ENCODE assay signal across 22 mouse cellular contexts in genomic region chr4:140117275-140117691, GRCm38 (mm10).
DNase-seq lines count a peak whose midpoint lies in the region; ATAC-seq and TF ChIP-seq lines count a peak whose summit lies in the region.
"Had no signal": no experiment of that assay in that cellular context is flagged by ENCODE, and none has a peak within 500 bp of the region (broad histone marks: within the 10 kb centered on the region; RNA-seq: fewer than 3 reads in every experiment).

No protein-coding gene starts in this region.

- H3K4me3 ChIP-seq in hindbrain, embryonic 13.5 days, result no peak overlapping the region
- H3K4me3 ChIP-seq in hindbrain, embryonic 10.5 days, result no peak overlapping the region
- peak overlapping the region; percentile 34; the same call in 1 of the 2 replicates for H3K4me3 ChIP-seq in G1E (ENCODE audit: low read depth, low read length)
- no peak overlapping the region for H3K4me3 ChIP-seq in kidney, embryonic 16.5 days (ENCODE audit: low read length)
- H3K4me3 ChIP-seq: forebrain, embryonic 10.5 days; intestine, embryonic 15.5 days; limb, embryonic 15.5 days; liver, embryonic 15.5 days; midbrain, embryonic 15.5 days; stomach, embryonic 15.5 days had no signal

- peaks cover 21% of the 10 kb centered on the region for H3K4me1 ChIP-seq in hindbrain, embryonic 13.5 days (replicated peaks)
- H3K4me1 ChIP-seq in hindbrain, embryonic 10.5 days (replicated peaks), result no peaks in the 10 kb centered on the region; the same call in 1 of the 2 replicates
- no peaks in the 10 kb centered on the region for H3K4me1 ChIP-seq in G1E (ENCODE audit: insufficient read depth, low read depth, low read length)
- no peaks in the 10 kb centered on the region for H3K4me1 ChIP-seq in kidney, embryonic 16.5 days (ENCODE audit: insufficient read depth, low read length)
- H3K4me1 ChIP-seq: intestine, embryonic 15.5 days; liver, embryonic 15.5 days; stomach, embryonic 15.5 days had no signal

- 0 out of 2 replicates have a peak overlapping the region, but pooled peaks have one; percentile 1 for H3K27ac ChIP-seq in hindbrain, embryonic 13.5 days
- no peak overlapping the region for H3K27ac ChIP-seq in hindbrain, embryonic 10.5 days
- no peak overlapping the region for H3K27ac ChIP-seq in kidney, embryonic 16.5 days (ENCODE audit: low read length)
- H3K27ac ChIP-seq: forebrain, embryonic 10.5 days; intestine, embryonic 15.5 days; kidney, postnatal 0 days; limb, embryonic 15.5 days; liver, embryonic 15.5 days; midbrain, embryonic 15.5 days; stomach, embryonic 15.5 days had no signal

- H3K4me2 ChIP-seq in hindbrain, embryonic 13.5 days, result no peak overlapping the region
- H3K4me2 ChIP-seq in kidney, embryonic 16.5 days (replicated peaks; ENCODE audit: low read depth, low read length), result no peak overlapping the region
- H3K4me2 ChIP-seq: intestine, embryonic 15.5 days; limb, embryonic 15.5 days; liver, embryonic 15.5 days; midbrain, embryonic 15.5 days; stomach, embryonic 15.5 days had no signal

- H3K9me3 ChIP-seq in hindbrain, embryonic 13.5 days, result no peaks in the 10 kb centered on the region
- H3K9me3 ChIP-seq in hindbrain, embryonic 10.5 days, result no peaks in the 10 kb centered on the region
- peaks cover 96% of the 10 kb centered on the region for H3K9me3 ChIP-seq in G1E (replicated peaks)
- H3K9me3 ChIP-seq in kidney, embryonic 16.5 days (ENCODE audit: low read length), result no peaks in the 10 kb centered on the region
- H3K9me3 ChIP-seq: forebrain, embryonic 10.5 days; intestine, embryonic 15.5 days; limb, embryonic 15.5 days; liver, embryonic 15.5 days; midbrain, embryonic 15.5 days; stomach, embryonic 15.5 days had no signal

- 0 out of 2 replicates have a peak, but pooled peaks cover 3% of the 10 kb centered on the region for H3K27me3 ChIP-seq in hindbrain, embryonic 13.5 days
- 0 out of 2 replicates have a peak, but pooled peaks cover 4% of the 10 kb centered on the region for H3K27me3 ChIP-seq in hindbrain, embryonic 10.5 days (ENCODE audit: insufficient read depth, poor library complexity, severe bottlenecking)
- H3K27me3 ChIP-seq in G1E (ENCODE audit: insufficient read depth, low read length), result no peaks in the 10 kb centered on the region
- H3K27me3 ChIP-seq in kidney, embryonic 16.5 days (ENCODE audit: insufficient read depth, low read length), result no peaks in the 10 kb centered on the region
- H3K27me3 ChIP-seq: intestine, embryonic 15.5 days; liver, embryonic 15.5 days; midbrain, embryonic 15.5 days; stomach, embryonic 15.5 days had no signal

- no peak overlapping the region for H3K9ac ChIP-seq in hindbrain, embryonic 13.5 days
- H3K9ac ChIP-seq in kidney, embryonic 16.5 days (replicated peaks; ENCODE audit: low read length), result no peak overlapping the region
- H3K9ac ChIP-seq: intestine, embryonic 15.5 days; limb, embryonic 15.5 days; liver, embryonic 15.5 days; midbrain, embryonic 15.5 days; stomach, embryonic 15.5 days had no signal

- DNase-seq in hindbrain, embryonic 10.5 days (ENCODE audit: low spot score), result no peak
- DNase-seq in G1E (ENCODE audit: low spot score), result no peak
- DNase-seq in cerebellum, adult 11-12 months, result peak; percentile 80
- DNase-seq in cerebellum, postnatal 14 days, result peak; percentile 81 to 88
- no peak for DNase-seq in layer of hippocampus, adult 9-10 months (ENCODE audit: low spot score)
- DNase-seq: adrenal gland, postnatal 36 days; gastrocnemius, postnatal 10 days; heart, adult 18-20 months; heart, postnatal 36 days; layer of hippocampus, postnatal 36 days; retina, postnatal 1 day; thymus, adult 2 months had no signal

- H3K36me3 ChIP-seq in hindbrain, embryonic 13.5 days, result no peaks in the 10 kb centered on the region
- no peaks in the 10 kb centered on the region for H3K36me3 ChIP-seq in hindbrain, embryonic 10.5 days
- no peaks in the 10 kb centered on the region for H3K36me3 ChIP-seq in G1E (replicated peaks)
- no peaks in the 10 kb centered on the region for H3K36me3 ChIP-seq in kidney, embryonic 16.5 days (ENCODE audit: insufficient read depth, low read length)
- H3K36me3 ChIP-seq: forebrain, embryonic 10.5 days; intestine, embryonic 15.5 days; limb, embryonic 15.5 days; liver, embryonic 15.5 days; midbrain, embryonic 15.5 days; stomach, embryonic 15.5 days had no signal

- WGBS in hindbrain, embryonic 13.5 days, result 81% methylated on average over 7 of the region's 7 CpGs
- 86% methylated on average over 7 of the region's 7 CpGs for WGBS in hindbrain, embryonic 10.5 days
- 82% methylated on average over 7 of the region's 7 CpGs for WGBS in kidney, embryonic 16.5 days

- TF ChIP-seq CTCF in G1E (IDR thresholded peaks at IDR 0.05; ENCODE audit: low read depth, low read length), result no peak

- ATAC-seq in hindbrain, embryonic 13.5 days (ENCODE audit: low FRiP score), result 0 out of 2 replicates have a peak, but pooled peaks have one; percentile 40
- ATAC-seq in G1E (ENCODE audit: extremely low read depth, insufficient number of reproducible peaks, low FRiP score, poor library complexity, severe bottlenecking), result no peak
- no peak for ATAC-seq in kidney, embryonic 16.5 days (ENCODE audit: low FRiP score, low TSS enrichment)
- ATAC-seq: intestine, embryonic 15.5 days; lung, postnatal 0 days; midbrain, embryonic 15.5 days had no signal

Comparison
In these comparisons a context has a peak if more than half of its experiments do, and no peak if none do; other contexts are left out.
1. DNase-seq: peak in cerebellum, adult 11-12 months (single experiment) and cerebellum, postnatal 14 days (2 of 2); none in hindbrain, embryonic 10.5 days (single experiment), G1E (single experiment) and layer of hippocampus, adult 9-10 months (single experiment).